Mouse (Mus musculus): Measurements from ENCODE around the gene Gm10553. TPM values are rescaled to one million over a fixed set of nuclear protein-coding genes. Genes with fewer than 3 reads are reported as not detected.
"Not testable (repeated sequence)": the region's sequence is repeated elsewhere in the genome, so short reads cannot be mapped to it uniquely, and the experiment has no call there.

Gene Gm10553
- not detected in 2 replicates for polyA plus RNA-seq (2015; fragmentation: Nextera tagmentation; extraction: Ambion mirVana)

- not testable (repeated sequence) for ATAC-seq (ENCODE audit: low FRiP score, low TSS enrichment); H3K27me3 ChIP-seq (ENCODE audit: insufficient read depth, low read length); H3K4me3 ChIP-seq (ENCODE audit: low read length); H3K9ac ChIP-seq (replicated peaks; ENCODE audit: low read length); H3K27ac ChIP-seq (ENCODE audit: low read length); H3K36me3 ChIP-seq (ENCODE audit: insufficient read depth, low read length); H3K4me2 ChIP-seq (replicated peaks; ENCODE audit: low read depth, low read length); H3K4me1 ChIP-seq (ENCODE audit: insufficient read depth, low read length); H3K9me3 ChIP-seq (ENCODE audit: low read length)
- 89% methylated on average over 1 of the region's 1 CpGs for WGBS
Measured at GRCm38 (mm10) chr1:85099864-85100263, at the start of gene Gm10553. Gene Gm10553, plus strand, starts transcription at chr1:85100164.

- not testable (repeated sequence) for H3K4me1 ChIP-seq (ENCODE audit: insufficient read depth, low read length); H3K36me3 ChIP-seq (ENCODE audit: insufficient read depth, low read length); H3K9ac ChIP-seq (replicated peaks; ENCODE audit: low read length); H3K4me3 ChIP-seq (ENCODE audit: low read length); H3K4me2 ChIP-seq (replicated peaks; ENCODE audit: low read depth, low read length); H3K27me3 ChIP-seq (ENCODE audit: insufficient read depth, low read length); ATAC-seq (ENCODE audit: low FRiP score, low TSS enrichment); H3K9me3 ChIP-seq (ENCODE audit: low read length); H3K27ac ChIP-seq (ENCODE audit: low read length)
- 70% methylated on average over 3 of the region's 3 CpGs for WGBS
Measured at GRCm38 (mm10) chr1:85071690-85072089, 28.3 kb upstream of the Gm10553 start.

GRCm38 (mm10) chr1:85073099-85073498 lies 26.9 kb upstream of the Gm10553 start:
- H3K9me3 ChIP-seq (ENCODE audit: low read length); H3K36me3 ChIP-seq (ENCODE audit: insufficient read depth, low read length); H3K4me2 ChIP-seq (replicated peaks; ENCODE audit: low read depth, low read length); H3K4me3 ChIP-seq (ENCODE audit: low read length); ATAC-seq (ENCODE audit: low FRiP score, low TSS enrichment); H3K27ac ChIP-seq (ENCODE audit: low read length); H3K4me1 ChIP-seq (ENCODE audit: insufficient read depth, low read length); H3K9ac ChIP-seq (replicated peaks; ENCODE audit: low read length); H3K27me3 ChIP-seq (ENCODE audit: insufficient read depth, low read length): not testable (repeated sequence)
- 66% methylated on average over 3 of the region's 3 CpGs for WGBS

- H3K4me3 ChIP-seq (ENCODE audit: low read length); H3K9me3 ChIP-seq (ENCODE audit: low read length); H3K27ac ChIP-seq (ENCODE audit: low read length); H3K27me3 ChIP-seq (ENCODE audit: insufficient read depth, low read length); H3K4me2 ChIP-seq (replicated peaks; ENCODE audit: low read depth, low read length); H3K36me3 ChIP-seq (ENCODE audit: insufficient read depth, low read length); ATAC-seq (ENCODE audit: low FRiP score, low TSS enrichment); H3K9ac ChIP-seq (replicated peaks; ENCODE audit: low read length); H3K4me1 ChIP-seq (ENCODE audit: insufficient read depth, low read length): not testable (repeated sequence)
- 71% methylated on average over 3 of the region's 3 CpGs for WGBS
Measured at GRCm38 (mm10) chr1:85084803-85085202, 15.2 kb upstream of the Gm10553 start.

GRCm38 (mm10) chr1:85086211-85086610 lies 13.8 kb upstream of the Gm10553 start:
- H3K4me1 ChIP-seq (ENCODE audit: insufficient read depth, low read length); H3K27ac ChIP-seq (ENCODE audit: low read length); H3K27me3 ChIP-seq (ENCODE audit: insufficient read depth, low read length); H3K9ac ChIP-seq (replicated peaks; ENCODE audit: low read length); H3K36me3 ChIP-seq (ENCODE audit: insufficient read depth, low read length); H3K9me3 ChIP-seq (ENCODE audit: low read length); H3K4me2 ChIP-seq (replicated peaks; ENCODE audit: low read depth, low read length); ATAC-seq (ENCODE audit: low FRiP score, low TSS enrichment); H3K4me3 ChIP-seq (ENCODE audit: low read length): not testable (repeated sequence)
- 57% methylated on average over 1 of the region's 1 CpGs for WGBS

- not testable (repeated sequence) for H3K36me3 ChIP-seq (ENCODE audit: insufficient read depth, low read length); ATAC-seq (ENCODE audit: low FRiP score, low TSS enrichment); H3K9me3 ChIP-seq (ENCODE audit: low read length); H3K4me3 ChIP-seq (ENCODE audit: low read length); H3K27me3 ChIP-seq (ENCODE audit: insufficient read depth, low read length); H3K4me1 ChIP-seq (ENCODE audit: insufficient read depth, low read length); H3K27ac ChIP-seq (ENCODE audit: low read length); H3K9ac ChIP-seq (replicated peaks; ENCODE audit: low read length); H3K4me2 ChIP-seq (replicated peaks; ENCODE audit: low read depth, low read length)
- 34% methylated on average over 1 of the region's 3 CpGs for WGBS
Measured at GRCm38 (mm10) chr1:85092169-85092568, 7.8 kb upstream of the Gm10553 start.

GRCm38 (mm10) chr1:85093011-85093572 lies 6.9 kb upstream of the Gm10553 start:
- not testable (repeated sequence) for H3K4me1 ChIP-seq (ENCODE audit: insufficient read depth, low read length); H3K9me3 ChIP-seq (ENCODE audit: low read length); H3K27ac ChIP-seq (ENCODE audit: low read length); H3K4me3 ChIP-seq (ENCODE audit: low read length); H3K9ac ChIP-seq (replicated peaks; ENCODE audit: low read length); H3K27me3 ChIP-seq (ENCODE audit: insufficient read depth, low read length); ATAC-seq (ENCODE audit: low FRiP score, low TSS enrichment); H3K36me3 ChIP-seq (ENCODE audit: insufficient read depth, low read length); H3K4me2 ChIP-seq (replicated peaks; ENCODE audit: low read depth, low read length)
- 83% methylated on average over 6 of the region's 7 CpGs for WGBS

- not testable (repeated sequence) for H3K9me3 ChIP-seq (ENCODE audit: low read length); H3K27me3 ChIP-seq (ENCODE audit: insufficient read depth, low read length); H3K36me3 ChIP-seq (ENCODE audit: insufficient read depth, low read length); H3K27ac ChIP-seq (ENCODE audit: low read length); H3K4me1 ChIP-seq (ENCODE audit: insufficient read depth, low read length); H3K9ac ChIP-seq (replicated peaks; ENCODE audit: low read length); H3K4me3 ChIP-seq (ENCODE audit: low read length); H3K4me2 ChIP-seq (replicated peaks; ENCODE audit: low read depth, low read length); ATAC-seq (ENCODE audit: low FRiP score, low TSS enrichment)
- WGBS, result 80% methylated on average over 5 of the region's 7 CpGs
Measured at GRCm38 (mm10) chr1:85099081-85099480, 883 bp upstream of the Gm10553 start.

GRCm38 (mm10) chr1:85101754-85102153 lies 1.8 kb downstream of the Gm10553 start:
- H3K4me3 ChIP-seq (ENCODE audit: low read length); H3K4me2 ChIP-seq (replicated peaks; ENCODE audit: low read depth, low read length); H3K4me1 ChIP-seq (ENCODE audit: insufficient read depth, low read length); H3K9ac ChIP-seq (replicated peaks; ENCODE audit: low read length); ATAC-seq (ENCODE audit: low FRiP score, low TSS enrichment); H3K36me3 ChIP-seq (ENCODE audit: insufficient read depth, low read length); H3K9me3 ChIP-seq (ENCODE audit: low read length); H3K27me3 ChIP-seq (ENCODE audit: insufficient read depth, low read length); H3K27ac ChIP-seq (ENCODE audit: low read length): not testable (repeated sequence)
- 79% methylated on average over 4 of the region's 4 CpGs for WGBS

GRCm38 (mm10) chr1:85105336-85105735 lies 5.4 kb downstream of the Gm10553 start:
- not testable (repeated sequence) for H3K4me2 ChIP-seq (replicated peaks; ENCODE audit: low read depth, low read length); H3K27me3 ChIP-seq (ENCODE audit: insufficient read depth, low read length); H3K27ac ChIP-seq (ENCODE audit: low read length); H3K9me3 ChIP-seq (ENCODE audit: low read length); H3K4me3 ChIP-seq (ENCODE audit: low read length); H3K9ac ChIP-seq (replicated peaks; ENCODE audit: low read length); H3K4me1 ChIP-seq (ENCODE audit: insufficient read depth, low read length); H3K36me3 ChIP-seq (ENCODE audit: insufficient read depth, low read length); ATAC-seq (ENCODE audit: low FRiP score, low TSS enrichment)
- WGBS, result 88% methylated on average over 4 of the region's 4 CpGs

All from kidney, embryonic 16.5 days (tissue).